Mouse (Mus musculus) myocyte (in vitro differentiated cells): ENCODE results near the gene Qsox1.

Source experiments
- CEBPB ChIP-seq: IDR thresholded peaks from 2 replicates; pipeline ENCODE4 v1.6.1; 2011; ENCODE audit warnings: mild to moderate bottlenecking, moderate library complexity; ENCODE audit not compliant: poor library complexity, insufficient read depth, severe bottlenecking
- E2F4 ChIP-seq: IDR thresholded peaks from one replicate; pipeline ENCODE4 v1.6.1; 2011; ENCODE audit warnings: mild to moderate bottlenecking, control low read depth, moderate library complexity; ENCODE audit not compliant: insufficient read depth
- MAX ChIP-seq: IDR thresholded peaks from one replicate; pipeline ENCODE4 v1.6.1; 2011; ENCODE audit warnings: low read depth, mild to moderate bottlenecking, control low read depth
- MYOD1 ChIP-seq, 3 experiments: IDR thresholded peaks; one replicate each; pipeline ENCODE4 v1.6.1; 2011; ENCODE audit warnings: control low read depth in 2 of 3, low read depth in 2 of 3, mild to moderate bottlenecking in 2 of 3, moderate library complexity in 1 of 3; ENCODE audit not compliant: insufficient read length in 2 of 3, control insufficient read depth in 1 of 3
- MYOG ChIP-seq, 3 experiments: IDR thresholded peaks; one replicate each; pipeline ENCODE4 v1.6.1; 2011; ENCODE audit warnings: control low read depth in 2 of 3, low read depth in 2 of 3, mild to moderate bottlenecking in 2 of 3; ENCODE audit not compliant: insufficient read length in 2 of 3, control insufficient read depth in 1 of 3, insufficient read depth in 1 of 3
- POLR2A ChIP-seq: IDR thresholded peaks from one replicate; pipeline ENCODE4 v1.6.1; 2011; ENCODE audit warnings: low read depth, mild to moderate bottlenecking, control low read depth, moderate library complexity; ENCODE audit not compliant: insufficient read length
- POLR2AphosphoS2 ChIP-seq: IDR thresholded peaks from one replicate; pipeline ENCODE4 v1.6.1; 2011; ENCODE audit warnings: low read depth, control low read depth; ENCODE audit not compliant: insufficient read length
- REST ChIP-seq: IDR thresholded peaks from one replicate; pipeline ENCODE4 v1.6.1; 2011; ENCODE audit warnings: mild to moderate bottlenecking, control low read depth, moderate library complexity; ENCODE audit not compliant: insufficient read depth, insufficient read length
- SRF ChIP-seq: IDR thresholded peaks from one replicate; pipeline ENCODE4 v1.6.1; 2011; ENCODE audit warnings: low read depth; ENCODE audit not compliant: control insufficient read depth, insufficient read length
- TCF12 ChIP-seq: IDR thresholded peaks from one replicate; pipeline ENCODE4 v1.6.1; 2011; ENCODE audit warnings: mild to moderate bottlenecking, control low read depth; ENCODE audit not compliant: poor library complexity, insufficient read depth, severe bottlenecking
- TCF3 ChIP-seq: IDR thresholded peaks from one replicate; pipeline ENCODE4 v1.6.1; 2011; ENCODE audit warnings: low read depth, control low read depth; ENCODE audit not compliant: insufficient read length
- USF1 ChIP-seq: IDR thresholded peaks from one replicate; pipeline ENCODE4 v1.6.1; 2011; ENCODE audit warnings: low read depth, mild to moderate bottlenecking, control low read depth, moderate library complexity

DNA sequence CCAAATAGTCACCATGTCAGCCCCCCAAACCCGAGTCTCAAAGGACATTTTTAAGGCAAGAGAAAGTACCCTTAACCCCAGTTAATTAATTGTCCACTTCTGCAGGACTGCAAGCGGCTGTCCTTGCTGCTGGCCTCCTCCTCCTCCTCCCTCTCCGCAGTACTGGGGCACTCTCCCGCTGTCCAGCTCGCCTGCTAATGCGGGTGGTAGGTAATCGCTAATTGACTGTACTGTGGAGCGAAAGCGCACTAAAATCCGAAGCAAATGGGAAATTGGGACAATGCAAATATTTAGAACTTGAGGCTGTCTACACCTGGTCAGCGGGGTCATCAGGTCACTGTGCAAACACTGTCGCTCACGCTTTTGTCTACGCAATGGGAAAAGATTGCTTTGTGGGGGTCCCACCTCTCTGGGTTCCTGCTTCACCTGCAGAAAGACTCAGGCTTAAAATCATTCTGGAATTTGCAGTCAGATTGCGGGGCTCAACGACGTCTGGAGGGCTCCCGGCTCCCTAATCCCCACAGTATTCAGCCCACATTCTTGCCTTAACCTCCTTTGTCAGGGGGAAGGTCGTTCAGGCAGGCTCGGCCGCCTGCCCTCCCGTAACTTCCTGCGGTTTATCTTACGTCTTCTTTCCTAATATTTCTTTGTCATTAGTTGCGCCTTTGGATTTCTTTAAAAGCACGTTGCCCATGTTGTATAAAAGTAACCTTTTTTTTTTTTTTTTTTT, 76.4 kb downstream of the Qsox1 start:
- TF ChIP-seq POLR2A (no peak), POLR2AphosphoS2 (no peak), CEBPB (no peak), E2F4 (no peak), MYOG (IDR thresholded peaks at IDR 0.05; ENCODE audit: control insufficient read depth in 1 of 3, insufficient read depth in 1 of 3, insufficient read length in 2 of 3, low read depth in 2 of 3) (no peak), USF1 (no peak), MAX (no peak), REST (no peak), TCF12 (no peak), TCF3 (no peak), MYOD1 (IDR thresholded peaks at IDR 0.05; ENCODE audit: control insufficient read depth in 1 of 3, insufficient read length in 2 of 3, low read depth in 2 of 3) (no peak), SRF (no peak)
